Mouse (Mus musculus) monocyte, adult 5-6 weeks (primary cell): ENCODE measurements around the gene Ankrd12. TPM values are rescaled to one million over a fixed set of nuclear protein-coding genes. Genes with fewer than 3 reads are reported as not detected.

Experiments used
- ATAC-seq: fragments of 153-309, 156-312 bp; replicated peaks from 2 replicates; pipeline ENCODE4 v1.8.0; 2017; ENCODE audit warnings: mild to moderate bottlenecking; ENCODE audit not compliant: low TSS enrichment, insufficient number of reproducible peaks, severe bottlenecking, poor library complexity, low FRiP score
- total RNA-seq: library from RNA; stranded (forward); fragments of 200-1000, 200-491, 200-594 nt; gene quantifications from 3 replicates; pipeline ENCODE4 v1.2.3, GENCODE M21; 2017

The Ankrd12 gene
- total RNA-seq, 1 experiment from 2014 or later = 60.7 TPM

- no peak for ATAC-seq
Observed at GRCm38 (mm10) chr17:65945420-65945819, 131.5 kb downstream of the Ankrd12 start.

DNA sequence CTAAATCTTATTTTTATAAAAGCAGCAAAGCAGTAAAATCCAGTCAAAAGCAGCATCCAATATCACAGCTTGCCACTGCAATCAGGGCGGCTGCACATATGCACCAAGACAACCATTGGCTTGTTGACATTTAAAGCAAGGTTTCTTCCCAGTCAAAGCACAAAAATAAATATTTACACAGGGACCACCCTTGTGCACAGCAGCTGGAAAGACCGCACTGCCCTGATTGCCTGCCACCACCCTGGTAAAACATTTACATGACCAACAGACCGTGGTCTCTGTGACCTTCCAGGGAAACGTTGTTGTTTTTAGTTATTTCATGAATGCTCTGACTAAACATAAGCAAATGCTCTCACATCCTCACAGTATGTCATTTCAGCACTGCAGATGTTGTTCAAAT is 134.5 kb downstream of the Ankrd12 start:
- no peak for ATAC-seq

- ATAC-seq = no peak
Observed at GRCm38 (mm10) chr17:65941275-65941674, 135.6 kb downstream of the Ankrd12 start.

GRCm38 (mm10) chr17:65940221-65940620 is 136.7 kb downstream of the Ankrd12 start:
- no peak for ATAC-seq

DNA sequence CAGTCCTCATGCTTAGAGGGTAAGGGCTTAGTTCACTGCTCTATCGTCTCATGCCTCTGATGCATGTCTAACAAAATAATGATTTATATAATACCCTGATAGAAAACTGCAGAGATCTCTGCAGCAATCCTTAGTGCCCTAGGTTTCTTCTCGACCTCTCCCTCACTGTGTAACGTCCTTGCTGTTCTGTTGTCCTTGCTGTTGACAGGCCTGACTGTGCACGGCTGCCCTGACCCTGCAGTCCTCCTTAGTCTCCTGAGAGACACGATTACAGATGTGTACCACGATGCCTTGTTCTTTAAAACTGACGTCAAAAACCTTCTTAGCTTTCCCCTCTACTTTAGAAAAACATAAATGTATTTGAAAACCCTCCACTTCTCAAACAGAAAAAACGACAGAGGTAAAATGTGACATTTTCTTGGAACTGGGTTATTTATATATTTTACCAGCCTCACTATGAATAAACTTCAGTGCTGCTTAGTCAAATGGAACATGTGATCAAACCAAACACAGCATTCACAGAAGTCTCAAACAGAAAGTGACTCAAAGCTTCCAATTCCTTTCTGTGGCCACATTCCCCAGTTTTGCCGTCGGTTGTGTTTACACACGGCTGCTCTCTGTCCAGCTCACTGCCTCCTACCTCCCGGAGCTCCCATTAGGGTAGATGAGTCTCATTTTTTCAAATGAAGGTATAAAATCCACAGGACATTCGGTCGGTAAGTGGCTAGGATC is 137.3 kb downstream of the Ankrd12 start:
- ATAC-seq = no peak

DNA sequence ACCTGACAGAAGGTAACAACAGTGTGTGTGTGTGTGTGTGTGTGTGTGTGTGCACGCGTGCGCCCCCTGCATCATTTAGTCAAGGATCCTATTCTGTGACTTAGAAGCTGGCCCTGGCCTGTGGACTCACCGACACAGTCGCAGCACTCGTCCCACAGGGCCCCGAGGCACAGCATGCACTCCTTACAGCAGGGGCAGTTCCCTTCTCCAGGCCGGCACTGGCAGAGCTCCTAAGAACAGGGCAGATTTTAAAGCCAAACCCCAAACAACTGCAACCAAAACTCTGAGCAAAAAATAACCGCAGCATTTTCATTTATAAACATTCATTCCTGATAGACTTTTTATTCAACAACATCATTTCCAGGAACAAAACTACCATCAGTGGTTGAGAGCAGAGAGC is 139.2 kb downstream of the Ankrd12 start:
- ATAC-seq = no peak

DNA sequence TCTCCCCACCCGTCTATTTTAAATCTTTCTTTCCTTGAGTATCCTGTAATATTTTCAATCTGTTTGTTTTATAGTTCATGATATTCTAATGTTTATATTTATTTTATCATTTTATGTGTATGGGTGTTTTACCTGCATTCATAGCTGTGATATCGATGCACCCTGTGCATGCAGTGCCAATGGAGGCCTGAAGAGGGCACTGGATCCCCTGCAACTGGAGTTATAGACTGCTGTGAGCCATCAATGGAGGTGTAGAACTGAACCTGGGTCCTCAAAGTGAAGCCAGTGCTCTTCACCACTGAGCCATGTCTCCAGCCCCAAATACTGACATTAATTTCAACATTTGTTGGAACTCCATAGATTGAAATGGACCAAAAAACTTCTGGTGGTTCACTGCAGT is 143.1 kb downstream of the Ankrd12 start:
- no peak for ATAC-seq

DNA sequence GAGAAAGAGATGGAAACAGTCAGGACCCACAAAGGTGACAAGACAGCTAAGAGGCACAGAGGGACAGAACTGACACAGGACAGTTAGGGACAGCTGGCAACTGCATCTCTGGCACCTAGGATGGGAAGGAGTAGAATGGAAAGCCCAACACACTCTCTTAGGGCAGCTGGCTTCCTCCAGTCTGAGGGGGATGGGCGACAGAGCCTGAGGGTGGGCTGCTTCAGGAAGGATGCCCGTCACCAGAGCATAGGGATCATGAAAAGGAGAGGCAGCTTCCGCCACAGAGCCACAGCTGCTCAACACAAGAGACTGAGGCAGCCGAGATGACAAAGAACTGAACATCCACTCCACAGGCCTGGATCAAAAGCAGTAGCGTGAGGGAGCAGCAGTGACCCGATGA is 145.4 kb downstream of the Ankrd12 start:
- ATAC-seq = no peak

GRCm38 (mm10) chr17:65930960-65931359 is 145.9 kb downstream of the Ankrd12 start:
- peak; percentile 66; the same call in 1 of the 2 replicates for ATAC-seq

DNA sequence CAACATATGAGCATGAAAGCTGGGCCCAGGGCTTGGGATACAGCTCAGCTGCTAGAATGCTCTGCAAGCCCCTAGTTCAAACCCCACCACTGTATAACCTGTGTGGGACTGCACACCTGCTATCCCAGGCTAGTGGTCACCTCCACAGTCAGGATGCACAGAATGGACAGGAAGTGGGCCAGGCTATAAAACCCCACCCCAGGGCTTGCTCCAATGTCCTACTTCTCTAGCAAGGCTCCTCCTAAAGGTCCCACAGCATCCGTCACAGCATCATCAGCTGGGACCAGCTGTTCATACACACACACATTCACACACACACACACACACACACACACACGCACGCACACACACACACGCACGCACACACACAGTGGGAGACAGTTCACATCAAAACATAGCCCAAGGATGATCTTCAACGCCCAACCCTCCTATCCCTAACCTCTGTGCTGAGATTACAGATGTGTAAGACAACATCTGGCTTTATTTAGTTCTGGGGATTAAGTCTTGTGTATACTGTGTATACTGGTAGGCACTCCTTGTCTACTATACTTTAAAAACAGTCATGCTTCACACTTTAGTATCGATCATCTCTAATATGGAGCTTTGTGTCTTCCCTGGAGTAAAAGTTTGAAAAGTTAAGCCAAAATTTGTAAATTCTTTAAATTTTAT is 146.6 kb downstream of the Ankrd12 start:
- ATAC-seq = no peak

- ATAC-seq = no peak
Observed at GRCm38 (mm10) chr17:65929319-65929978, 147.4 kb downstream of the Ankrd12 start.

- no peak for ATAC-seq
Observed at GRCm38 (mm10) chr17:65927077-65927476, 149.8 kb downstream of the Ankrd12 start.

DNA sequence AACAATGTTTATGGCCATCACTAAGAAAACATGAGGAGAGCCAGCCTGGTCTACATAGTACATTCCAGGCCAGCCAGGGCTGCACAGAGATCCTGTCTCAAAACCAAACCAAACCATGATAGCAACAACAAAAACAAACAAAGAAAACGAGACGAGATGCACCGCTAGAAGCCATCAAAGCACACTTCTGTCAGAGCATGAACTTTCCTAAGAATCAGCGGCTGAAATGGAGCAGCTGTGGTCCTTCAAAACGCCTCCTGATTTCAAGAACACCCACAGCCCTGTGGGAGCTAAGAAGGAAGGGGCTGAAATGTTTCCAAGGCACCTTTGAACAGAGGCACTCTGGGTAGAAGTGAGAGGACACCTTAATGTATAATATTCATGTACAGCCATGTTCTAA is 152.7 kb downstream of the Ankrd12 start:
- ATAC-seq = no peak

- ATAC-seq = no peak
Observed at GRCm38 (mm10) chr17:65921975-65922374, 154.9 kb downstream of the Ankrd12 start.

DNA sequence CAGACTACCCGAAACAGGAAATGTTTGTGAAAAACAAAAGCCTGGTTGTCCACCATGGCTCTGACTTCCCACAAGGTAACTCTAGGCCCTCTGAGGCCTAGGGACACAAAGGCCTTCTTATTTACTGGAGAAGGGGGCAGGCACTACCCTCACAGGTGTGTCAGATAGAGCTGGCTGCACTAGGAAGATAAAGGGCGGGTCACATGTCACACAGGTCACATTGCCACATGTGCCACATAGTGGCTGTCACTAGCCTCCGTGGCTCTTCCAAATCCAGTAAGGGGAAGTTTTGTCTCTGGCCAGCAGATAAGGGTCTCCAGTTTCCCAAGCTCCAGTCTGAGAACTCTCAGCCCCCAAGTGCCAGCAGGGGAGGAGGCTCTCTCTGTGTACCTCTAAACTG is 157.7 kb downstream of the Ankrd12 start:
- ATAC-seq = no peak

GRCm38 (mm10) chr17:65916135-65916668 is 160.7 kb downstream of the Ankrd12 start:
- ATAC-seq = no peak
